Mouse (Mus musculus) MEL (cell line): ENCODE results near the gene Clint1. TPM values are rescaled to one million over a fixed set of nuclear protein-coding genes. Genes with fewer than 3 reads are reported as not detected.

Experiments used
- DNase-seq: peaks from one replicate; pipeline ENCODE4 v3.0.0; 2011; ENCODE audit warnings: low read depth, low spot score
- H3K27ac ChIP-seq: 2 replicates; pipeline ENCODE4 v1.5.1; 2012; ENCODE audit warnings: low read depth, mild to moderate bottlenecking, control low read depth, low read length, moderate library complexity; ENCODE audit not compliant: control insufficient read depth
- H3K27me3 ChIP-seq, 2 experiments: fragments of 150-350 bp in 1 of 2; sonication (generic) in 1 of 2; 2 replicates each; pipeline ENCODE4 v1.6.1; 2012; ENCODE audit warnings: low read length in 2 of 2, mild to moderate bottlenecking in 2 of 2, improper control_type of control experiment in 1 of 2, moderate library complexity in 1 of 2; ENCODE audit not compliant: insufficient read depth in 2 of 2, control insufficient read depth in 1 of 2
- H3K36me3 ChIP-seq, 2 experiments: 2 replicates each; pipeline ENCODE4 v1.6.1; 2012 to 2014; ENCODE audit warnings: low read length in 2 of 2, improper control_type of control experiment in 1 of 2, inconsistent platforms in 1 of 2, mild to moderate bottlenecking in 1 of 2; ENCODE audit not compliant: insufficient read depth in 2 of 2, control insufficient read depth in 1 of 2
- H3K4me1 ChIP-seq, 2 experiments: fragments of 150-350 bp in 1 of 2; sonication (generic) in 1 of 2; 2 replicates each; pipeline ENCODE4 v1.6.1; 2012; ENCODE audit warnings: low read length in 2 of 2, improper control_type of control experiment in 1 of 2, mild to moderate bottlenecking in 1 of 2; ENCODE audit not compliant: insufficient read depth in 2 of 2, control insufficient read depth in 1 of 2
- H3K4me3 ChIP-seq, 2 experiments: fragments of 150-350 bp in 1 of 2; sonication (generic) in 1 of 2; 2 replicates each; pipeline ENCODE4 v1.5.1; 2012; ENCODE audit warnings: low read depth in 2 of 2, low read length in 2 of 2, mild to moderate bottlenecking in 2 of 2, moderate library complexity in 2 of 2, control low read depth in 1 of 2, improper control_type of control experiment in 1 of 2; ENCODE audit not compliant: control insufficient read depth in 1 of 2, insufficient read depth in 1 of 2
- H3K79me2 ChIP-seq: 2 replicates; pipeline ENCODE4 v1.6.1; 2012; ENCODE audit warnings: mild to moderate bottlenecking, low read length, moderate library complexity; ENCODE audit not compliant: control insufficient read depth, poor library complexity, insufficient read depth
- H3K9ac ChIP-seq: 2 replicates; pipeline ENCODE4 v1.6.1; 2012; ENCODE audit warnings: low read depth, mild to moderate bottlenecking, control low read depth, low read length, moderate library complexity; ENCODE audit not compliant: control insufficient read depth, poor library complexity, severe bottlenecking
- H3K9me3 ChIP-seq: fragments of 150-350 bp; sonication (generic); replicated peaks from 2 replicates; pipeline ENCODE4 v1.6.1; 2012; ENCODE audit warnings: mild to moderate bottlenecking, low read length, improper control_type of control experiment, moderate library complexity; ENCODE audit not compliant: insufficient read depth
- CTCF ChIP-seq, 3 experiments: IDR thresholded peaks in 2 of 3; conservative IDR thresholded peaks in 1 of 3; 2 replicates each; pipeline ENCODE4 v1.5.1; 2011 to 2012; ENCODE audit warnings: low read length in 3 of 3, low read depth in 2 of 3, mild to moderate bottlenecking in 2 of 3, improper control_type of control experiment in 1 of 3, inconsistent platforms in 1 of 3, mixed read lengths in 1 of 3, moderate library complexity in 1 of 3; ENCODE audit not compliant: control insufficient read depth in 1 of 3, insufficient read depth in 1 of 3, poor library complexity in 1 of 3, severe bottlenecking in 1 of 3
- KAT2A ChIP-seq: conservative IDR thresholded peaks from 2 replicates; pipeline ENCODE4 v1.6.1; 2012; ENCODE audit warnings: low read depth, low read length, improper control_type of control experiment, inconsistent platforms
- MAX ChIP-seq: IDR thresholded peaks from 2 replicates; pipeline ENCODE4 v1.6.1; 2011; ENCODE audit warnings: low read length, improper control_type of control experiment
- ZMIZ1 ChIP-seq: IDR thresholded peaks from 2 replicates; pipeline ENCODE4 v1.6.1; 2012; ENCODE audit warnings: low read depth, mild to moderate bottlenecking, inconsistent platforms, low read length, improper control_type of control experiment, moderate library complexity
- polyA plus RNA-seq, 2 experiments: library from polyadenylated mRNA; stranded (reverse) in 1 of 2; unstranded in 1 of 2; fragments of >175 nt in 1 of 2; fragments of >200 nt in 1 of 2; gene quantifications; 2 replicates each; pipeline versions ENCODE4 v1.2.1 to v1.2.4; 2012; ENCODE audit warnings: low replicate concordance in 2 of 2, low read depth in 1 of 2; ENCODE audit not compliant: insufficient read length in 2 of 2, insufficient read depth in 1 of 2, missing spikeins in 1 of 2
- total RNA-seq: library from RNA; depleted of rRNA; stranded (reverse); fragments of 300-350 nt; gene quantifications from 2 replicates; pipeline ENCODE4 v1.2.3, GENCODE M21; 2012; rRNA removed

Clint1 gene
- total and polyA plus RNA-seq, 3 experiments: 58.5 to 184 (median 102) TPM

- H3K36me3 ChIP-seq: no peaks in the 10 kb centered on the region; a peak in 1 of 4 replicates
- H3K27me3 ChIP-seq: peaks cover 5 to 7% of the 10 kb centered on the region in 2 experiments
- DNase-seq: peak; percentile 65
- peaks cover 0 to 3% of the 10 kb centered on the region in 2 experiments; a peak in 1 of 4 replicates for H3K4me1 ChIP-seq
- TF ChIP-seq CTCF (IDR thresholded peaks at IDR 0.05 in 2 of 3, conservative IDR thresholded peaks at IDR 0.05 in 1 of 3; ENCODE audit: control insufficient read depth in 1 of 3, insufficient read depth in 1 of 3, low read depth in 2 of 3, low read length in 3 of 3, poor library complexity in 1 of 3, severe bottlenecking in 1 of 3): 0 out of 6 replicates have a peak, but pooled peaks of 1 of the 3 experiments have one; percentile 13
- no peak for TF ChIP-seq MAX
- TF ChIP-seq ZMIZ1: no peak
- no peak for TF ChIP-seq KAT2A
- TF ChIP-seq, all 39 proteins: peak for 1
- Histone ChIP-seq H3K79me2 (peaks cover 1% of the 10 kb centered on the region; the same call in 1 of the 2 replicates), H3K4me3 (no peak overlapping the region), H3K27ac (no peak overlapping the region), H3K9me3 (no peaks in the 10 kb centered on the region), H3K9ac (no peak overlapping the region)
Observed at GRCm38 (mm10) chr11:45960003-45960402, 108.2 kb downstream of the Clint1 start.

Other genes starting within 250 kb of the Clint1 start
- gene Lsm11, start 92.9 kb downstream of the Clint1 start, total RNA-seq: 22.3 and 22.8 TPM in 2 replicates
- 10 to 100 TPM in 1 of 2 experiments, not detected in 1; 20.2 TPM for gene Lsm11, start 92.9 kb downstream of the Clint1 start, polyA plus RNA-seq
- 62.9 and 65.8 TPM in 2 replicates for gene Thg1l, start 103.4 kb downstream of the Clint1 start, total RNA-seq
- 100 to 1,000 TPM in 1 of 2 experiments, 10 to 100 TPM in 1; 77.5 to 569 TPM for gene Thg1l, start 103.4 kb downstream of the Clint1 start, polyA plus RNA-seq
- gene Sox30, start 128.3 kb downstream of the Clint1 start, total RNA-seq: not detected in 2 replicates
- gene Sox30, start 128.3 kb downstream of the Clint1 start, polyA plus RNA-seq: not detected
- gene Gm12166, start 200.3 kb downstream of the Clint1 start, total RNA-seq: 3.9 and 6.8 TPM in 2 replicates
- gene Gm12166, start 200.3 kb downstream of the Clint1 start, polyA plus RNA-seq: 1 to 10 TPM in 1 of 2 experiments, not detected in 1; 4.1 TPM
- gene Adam19, start 203.9 kb downstream of the Clint1 start, total RNA-seq: 0.12 and 0.16 TPM in 2 replicates
- gene Adam19, start 203.9 kb downstream of the Clint1 start, polyA plus RNA-seq: under 1 TPM in 1 of 2 experiments, not detected in 1; 0.19 TPM